Mouse (Mus musculus) neural tube, embryonic 12.5 days (tissue): Measurements from ENCODE around the gene Psg17. TPM values are rescaled to one million over a fixed set of nuclear protein-coding genes. Genes with fewer than 3 reads are reported as not detected.
"Not testable (repeated sequence)": the region's sequence is repeated elsewhere in the genome, so short reads cannot be mapped to it uniquely, and the experiment has no call there.

Experiments used
- ATAC-seq: fragments of 200-750 bp; cut with Nextera tagmentation; 2 replicates; pipeline ENCODE4 v1.8.0; 2017; ENCODE audit warnings: low read depth, mild to moderate bottlenecking, moderate TSS enrichment, moderate library complexity; ENCODE audit not compliant: low FRiP score
- H3K27ac ChIP-seq: fragments of 300-500 bp; sonication (generic); 2 replicates; pipeline ENCODE4 v1.5.1; 2016
- H3K27me3 ChIP-seq: fragments of 300-500 bp; sonication (generic); replicated peaks from 2 replicates; pipeline ENCODE4 v1.6.1; 2016; ENCODE audit warnings: mild to moderate bottlenecking
- H3K36me3 ChIP-seq: fragments of 300-500 bp; sonication (generic); 2 replicates; pipeline ENCODE4 v1.6.1; 2016; ENCODE audit warnings: mild to moderate bottlenecking
- H3K4me1 ChIP-seq: fragments of 300-500 bp; sonication (generic); 2 replicates; pipeline ENCODE4 v1.6.1; 2016
- H3K4me2 ChIP-seq: fragments of 300-500 bp; sonication (generic); replicated peaks from 2 replicates; pipeline ENCODE4 v1.6.1; 2016; ENCODE audit warnings: mild to moderate bottlenecking
- H3K4me3 ChIP-seq: fragments of 300-500 bp; sonication (generic); 2 replicates; pipeline ENCODE4 v1.5.1; 2016
- H3K9ac ChIP-seq: fragments of 300-500 bp; sonication (generic); 2 replicates; pipeline ENCODE4 v1.6.1; 2016; ENCODE audit warnings: mild to moderate bottlenecking
- H3K9me3 ChIP-seq: fragments of 300-500 bp; sonication (generic); 2 replicates; pipeline ENCODE4 v1.6.1; 2016; ENCODE audit warnings: mild to moderate bottlenecking
- WGBS: fragments of 180-500 bp; shearing (Covaris S2); methylation state at CpG from one replicate; pipeline ENCODE4 v1.1.7; 2016; 5-methylcytosine and 5-hydroxymethylcytosine counted together
- polyA plus RNA-seq: library from polyadenylated mRNA; unstranded; fragments of >200 nt; fragmentation: Nextera tagmentation; extraction: Ambion mirVana; gene quantifications from 2 replicates; pipeline ENCODE4 v1.2.1, GENCODE M21; 2016

The Psg17 gene
- polyA plus RNA-seq, 1 experiment from 2014 or later = not detected

DNA sequence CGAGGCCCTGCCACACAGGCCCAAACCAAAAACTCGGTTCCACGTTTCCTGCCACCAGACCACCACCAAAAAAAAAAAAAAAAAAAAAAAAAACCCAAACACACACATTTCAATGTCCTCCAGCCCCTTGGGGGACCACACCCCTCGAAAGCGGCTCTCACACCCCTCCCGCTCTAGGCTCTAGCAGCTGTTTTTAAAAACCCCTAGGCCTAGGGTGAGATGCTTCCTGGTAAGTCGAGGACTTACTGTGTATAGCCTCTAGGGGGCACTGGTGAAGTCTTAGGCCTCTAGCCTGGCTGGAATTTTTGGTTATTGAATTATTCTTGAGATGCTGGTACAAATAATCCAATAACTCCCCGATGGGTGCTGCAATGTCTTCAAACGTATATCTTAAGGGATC lies 7.2 kb upstream of the Psg17 start:
- Histone ChIP-seq H3K4me1 (no peaks in the 10 kb centered on the region), H3K36me3 (no peaks in the 10 kb centered on the region), H3K27me3 (no peaks in the 10 kb centered on the region), H3K4me3 (no peak overlapping the region), H3K27ac (no peak overlapping the region), H3K9ac (no peak overlapping the region), H3K9me3 (no peaks in the 10 kb centered on the region), H3K4me2 (no peak overlapping the region)
- ATAC-seq = no peak
- 63% methylated on average over 9 of the region's 9 CpGs for WGBS

DNA sequence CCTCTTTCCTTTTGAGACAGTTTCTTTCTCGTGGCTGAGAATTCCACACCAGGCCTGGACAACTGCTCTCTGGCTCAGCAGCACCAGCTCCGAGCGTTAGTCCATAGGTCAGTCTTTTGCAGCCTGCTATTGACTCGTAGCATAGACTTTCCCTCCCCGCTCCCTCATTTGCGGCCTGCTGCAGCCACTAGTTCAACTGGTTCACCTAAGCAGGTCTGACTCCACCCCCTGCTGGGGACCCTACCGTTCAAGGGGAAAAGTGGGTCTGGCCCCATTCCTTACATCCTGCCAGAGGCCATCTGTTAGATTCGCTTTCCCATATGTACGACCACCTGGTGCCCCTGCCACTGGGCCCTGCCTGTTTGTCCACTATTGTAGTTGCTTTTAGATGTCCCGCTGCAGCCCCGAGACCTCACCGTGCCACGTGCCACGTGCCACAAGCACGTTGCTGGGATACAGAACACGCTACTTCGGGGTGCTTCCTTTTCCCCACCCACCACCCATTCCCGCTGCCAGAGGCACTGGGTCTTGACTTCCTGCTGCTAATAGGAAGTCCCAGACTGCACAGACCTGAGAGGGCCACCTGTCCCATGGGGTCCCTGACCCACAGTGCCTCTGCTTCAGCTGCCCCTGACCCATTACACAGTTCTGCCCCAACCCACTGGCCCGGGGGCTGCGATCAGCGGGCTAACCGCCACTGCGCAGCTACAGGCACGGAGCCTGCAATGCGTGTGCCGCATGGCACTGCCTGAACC lies 6.6 kb upstream of the Psg17 start:
- ATAC-seq = no peak
- no peak overlapping the region for H3K4me2 ChIP-seq
- 67% methylated on average over 26 of the region's 26 CpGs for WGBS
- H3K4me1 ChIP-seq = no peaks in the 10 kb centered on the region
- no peaks in the 10 kb centered on the region for H3K27me3 ChIP-seq
- no peak overlapping the region for H3K4me3 ChIP-seq
- H3K9ac ChIP-seq = no peak overlapping the region
- H3K36me3 ChIP-seq = no peaks in the 10 kb centered on the region
- H3K9me3 ChIP-seq = no peaks in the 10 kb centered on the region
- no peak overlapping the region for H3K27ac ChIP-seq

DNA sequence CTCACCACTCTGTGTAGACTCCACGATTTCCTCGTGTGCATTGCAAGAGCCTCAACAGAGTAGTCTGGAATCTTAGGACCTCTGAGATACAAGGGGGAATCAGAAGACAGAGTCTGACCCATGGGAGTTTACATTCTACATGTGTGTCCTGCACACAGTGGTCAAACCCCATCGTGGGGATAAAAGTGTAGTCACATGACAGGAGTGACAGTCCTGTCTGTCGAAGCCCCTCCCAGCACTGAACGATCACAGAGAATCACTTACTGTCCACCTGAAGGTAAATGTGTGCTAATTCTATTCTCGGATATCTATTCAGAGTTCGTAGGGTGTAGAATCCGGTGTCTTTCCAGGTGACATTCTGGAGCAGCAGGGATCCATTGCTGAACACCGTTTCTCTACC lies 3.1 kb downstream of the Psg17 start:
- H3K4me1 ChIP-seq = no peaks in the 10 kb centered on the region
- H3K4me3 ChIP-seq = no peak overlapping the region
- ATAC-seq = no peak
- H3K9me3 ChIP-seq = no peaks in the 10 kb centered on the region
- no peaks in the 10 kb centered on the region for H3K36me3 ChIP-seq
- 86% methylated on average over 9 of the region's 9 CpGs for WGBS
- no peaks in the 10 kb centered on the region for H3K27me3 ChIP-seq
- no peak overlapping the region for H3K9ac ChIP-seq
- H3K4me2 ChIP-seq = no peak overlapping the region
- no peak overlapping the region for H3K27ac ChIP-seq

DNA sequence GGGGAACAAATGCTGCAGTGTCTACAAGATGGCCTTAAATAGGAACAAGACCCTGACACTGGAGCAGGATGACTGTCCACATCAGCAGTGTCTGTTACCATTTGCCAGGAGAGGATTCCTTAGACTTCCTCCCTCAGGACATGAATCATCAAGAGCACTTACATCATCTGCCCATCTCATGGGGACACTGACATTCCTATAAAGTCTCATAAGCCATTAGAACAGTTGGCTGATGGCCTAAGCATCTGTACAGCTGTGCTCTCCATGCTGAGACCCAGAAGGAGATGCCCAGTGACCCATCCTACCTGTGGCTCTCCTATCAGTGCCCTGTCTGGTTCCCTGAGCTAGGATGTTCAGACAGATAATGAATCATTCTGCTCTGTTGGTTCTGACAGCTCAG lies 17.9 kb downstream of the Psg17 start:
- ATAC-seq = no peak
- no peaks in the 10 kb centered on the region for H3K36me3 ChIP-seq
- H3K9ac ChIP-seq = no peak overlapping the region
- H3K4me1 ChIP-seq = no peaks in the 10 kb centered on the region
- no peaks in the 10 kb centered on the region for H3K27me3 ChIP-seq
- H3K9me3 ChIP-seq = no peaks in the 10 kb centered on the region
- H3K4me3 ChIP-seq = no peak overlapping the region
- no peak overlapping the region for H3K4me2 ChIP-seq
- H3K27ac ChIP-seq = no peak overlapping the region

DNA sequence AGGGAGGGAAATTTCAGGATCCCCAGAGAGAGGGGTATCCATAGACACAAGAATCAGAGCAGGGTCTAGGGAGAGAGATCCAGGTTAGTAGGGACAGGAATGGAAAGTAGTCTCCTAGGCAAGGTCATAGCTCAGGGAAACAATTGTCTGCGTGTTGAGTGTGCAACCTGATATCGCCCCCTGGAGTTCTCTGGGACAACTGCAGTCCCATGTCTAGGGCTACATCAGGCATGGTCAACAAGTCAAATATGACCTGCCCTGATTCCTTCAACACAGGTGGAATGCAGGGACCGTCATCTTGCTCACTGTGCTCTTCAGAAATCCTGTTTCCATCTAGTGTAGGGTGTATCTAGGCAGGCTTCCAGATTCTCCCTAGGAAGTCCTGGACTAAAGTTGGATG lies 22.3 kb downstream of the Psg17 start:
- H3K27ac ChIP-seq = no peak overlapping the region
- H3K9ac ChIP-seq = no peak overlapping the region
- H3K4me3 ChIP-seq = no peak overlapping the region
- WGBS = 40% methylated on average over 3 of the region's 3 CpGs
- H3K4me1 ChIP-seq = no peaks in the 10 kb centered on the region
- no peaks in the 10 kb centered on the region for H3K27me3 ChIP-seq
- no peaks in the 10 kb centered on the region for H3K9me3 ChIP-seq
- no peak for ATAC-seq
- H3K36me3 ChIP-seq = no peaks in the 10 kb centered on the region
- H3K4me2 ChIP-seq = no peak overlapping the region

DNA sequence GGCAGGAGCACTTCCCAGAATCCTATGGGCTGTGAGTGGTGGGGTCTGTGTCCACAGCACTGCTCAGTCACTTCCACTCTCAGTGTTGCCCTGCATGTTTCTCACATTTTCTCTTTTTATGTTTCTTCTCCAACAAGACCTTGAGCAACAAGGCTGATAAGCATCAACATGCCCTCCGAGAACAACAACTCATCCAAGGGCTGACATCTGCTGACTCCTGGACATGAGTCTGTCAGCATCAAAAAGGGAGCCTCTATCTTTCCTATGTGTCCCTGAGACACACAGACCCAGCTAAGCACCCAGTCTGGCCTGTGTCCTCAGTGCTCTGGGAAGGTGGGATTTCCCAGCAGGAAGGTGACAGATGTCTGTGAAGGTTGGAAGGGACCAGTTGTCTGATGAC lies 23.0 kb downstream of the Psg17 start, which contains the start of gene Psg19:
Gene Psg19 (minus strand): TSS at position 101 of the 400 bp plus-strand sequence.
- Histone ChIP-seq H3K9me3 (no peaks in the 10 kb centered on the region), H3K9ac (no peak within 1 kb of the TSS), H3K27me3 (no peaks in the 10 kb centered on the region), H3K4me2 (no peak within 1 kb of the TSS), H3K27ac (no peak within 1 kb of the TSS), H3K4me1 (no peaks in the 10 kb centered on the region), H3K36me3 (no peaks in the 10 kb centered on the region), H3K4me3 (no peak within 1 kb of the TSS)
- no peak for ATAC-seq
- WGBS = 79% methylated on average over 1 of the region's 1 CpGs

DNA sequence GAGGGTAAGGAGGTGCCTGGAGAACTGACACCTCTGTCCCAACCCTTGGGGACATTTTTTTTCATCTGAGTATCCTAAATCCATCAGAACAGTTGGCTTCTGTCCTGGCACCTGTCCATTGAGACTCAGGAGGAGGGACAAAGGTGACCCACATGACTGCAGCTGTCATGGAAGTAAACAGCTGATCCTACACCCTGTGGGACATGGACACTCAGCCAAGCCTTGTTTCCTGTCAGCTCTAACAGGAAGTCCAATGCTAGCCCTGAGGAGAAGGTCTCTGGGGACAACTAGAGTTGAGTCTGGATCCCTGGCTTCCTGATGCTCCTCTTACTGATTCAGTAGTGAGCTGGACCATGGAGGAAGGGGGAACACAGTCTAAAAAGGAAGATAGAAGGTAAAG lies 30.7 kb downstream of the Psg17 start:
- not testable (repeated sequence) for H3K27ac ChIP-seq, H3K4me3 ChIP-seq, H3K9me3 ChIP-seq, H3K4me1 ChIP-seq, H3K4me2 ChIP-seq, ATAC-seq, H3K36me3 ChIP-seq, H3K9ac ChIP-seq, H3K27me3 ChIP-seq

DNA sequence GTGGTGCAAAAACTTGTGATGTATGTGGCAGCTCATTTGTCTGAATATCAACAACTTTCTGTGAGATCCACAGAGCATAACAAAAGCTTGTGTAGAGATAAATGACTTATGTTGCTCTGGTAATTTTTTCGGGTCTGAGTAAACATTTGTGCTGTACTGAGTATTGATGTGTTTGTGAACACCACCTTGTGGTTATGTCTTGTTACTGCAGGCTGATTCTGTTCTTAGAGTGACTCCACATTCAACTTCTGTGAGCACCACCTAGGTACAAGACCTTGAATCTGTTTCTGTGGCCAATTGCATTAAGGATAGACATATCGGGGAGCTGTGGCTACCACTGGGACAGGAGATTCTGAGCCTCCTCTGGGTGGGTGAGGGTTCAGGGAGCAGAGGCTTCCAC lies 40.1 kb downstream of the Psg17 start:
- not testable (repeated sequence) for H3K27ac ChIP-seq, H3K4me2 ChIP-seq, H3K9me3 ChIP-seq, H3K4me3 ChIP-seq, H3K4me1 ChIP-seq, H3K27me3 ChIP-seq, H3K9ac ChIP-seq, ATAC-seq, H3K36me3 ChIP-seq
- 57% methylated on average over 2 of the region's 2 CpGs for WGBS

DNA sequence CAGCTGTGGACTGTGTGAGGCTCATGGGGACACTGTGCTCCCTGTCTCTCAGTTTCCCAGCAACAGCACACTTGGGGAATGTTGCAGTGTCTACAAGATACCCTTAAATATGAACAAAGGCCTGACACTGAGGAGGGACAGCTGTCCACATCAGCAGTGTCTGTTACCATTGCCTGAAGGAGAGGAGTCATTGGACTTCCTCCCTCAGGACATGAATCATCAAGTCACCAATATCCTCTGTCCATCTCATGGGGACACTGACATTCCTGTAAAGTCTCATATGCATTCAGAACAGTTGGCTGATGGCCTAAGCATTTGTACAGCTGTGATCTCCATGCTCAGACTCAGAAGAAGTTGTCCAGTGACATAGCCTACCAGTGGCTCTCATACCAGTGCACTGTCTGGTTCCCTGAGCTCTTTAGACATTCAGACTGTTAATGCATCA lies 42.0 kb downstream of the Psg17 start:
- no peak overlapping the region for H3K27ac ChIP-seq
- H3K36me3 ChIP-seq = no peaks in the 10 kb centered on the region
- H3K4me3 ChIP-seq = no peak overlapping the region
- H3K4me1 ChIP-seq = no peaks in the 10 kb centered on the region
- H3K4me2 ChIP-seq = no peak overlapping the region
- no peak for ATAC-seq
- H3K27me3 ChIP-seq = no peaks in the 10 kb centered on the region
- H3K9ac ChIP-seq = no peak overlapping the region
- no peaks in the 10 kb centered on the region for H3K9me3 ChIP-seq

Other genes starting within 250 kb of the Psg17 start
- gene Psg23, start 205.1 kb downstream of the Psg17 start, polyA plus RNA-seq = not detected in 2 replicates
- not detected in 2 replicates for gene Psg21, start 164.9 kb downstream of the Psg17 start, polyA plus RNA-seq
- not detected in 2 replicates for gene Psg20, start 135.4 kb downstream of the Psg17 start, polyA plus RNA-seq
- not detected in 2 replicates for gene Psg22, start 103.5 kb downstream of the Psg17 start, polyA plus RNA-seq
- not detected in 2 replicates for gene Psg19, start 23.1 kb downstream of the Psg17 start, polyA plus RNA-seq
- gene Mill2, start 18.4 kb upstream of the Psg17 start, polyA plus RNA-seq = 0.10 and 0.34 TPM in 2 replicates
- 3.9 and 4.7 TPM in 2 replicates for gene Pglyrp1, start 49.7 kb upstream of the Psg17 start, polyA plus RNA-seq
- gene Ccdc61, start 88.8 kb upstream of the Psg17 start, polyA plus RNA-seq = 32.9 and 34.0 TPM in 2 replicates
- gene Nova2, start 104.3 kb upstream of the Psg17 start, polyA plus RNA-seq = 12.1 and 12.6 TPM in 2 replicates
- 0.24 and 0.72 TPM in 2 replicates for gene Nanos2, start 165.8 kb upstream of the Psg17 start, polyA plus RNA-seq
- gene Mypop, start 169.6 kb upstream of the Psg17 start, polyA plus RNA-seq = 6.1 and 7.0 TPM in 2 replicates
- gene Irf2bp1, start 182.4 kb upstream of the Psg17 start, polyA plus RNA-seq = 41.6 and 45.2 TPM in 2 replicates
- 0.09 and 0.19 TPM in 2 replicates for gene Foxa3, start 201.9 kb upstream of the Psg17 start, polyA plus RNA-seq
- gene Sympk, start 202.8 kb upstream of the Psg17 start, polyA plus RNA-seq = 46.9 and 47.3 TPM in 2 replicates
- not detected in 2 replicates for gene Rsph6a, start 233.1 kb upstream of the Psg17 start, polyA plus RNA-seq